Mouse (Mus musculus) olfactory bulb, adult 2 months (tissue): ENCODE measurements around the gene Ppp1r3c.

Experiments used
- CTCF ChIP-seq: fragments of 200-500 bp; IDR thresholded peaks from 2 replicates; pipeline ENCODE4 v1.5.1; 2012; ENCODE audit warnings: low read depth, mild to moderate bottlenecking, low read length, moderate library complexity; ENCODE audit not compliant: insufficient read depth
- POLR2A ChIP-seq: fragments of 200-500 bp; IDR thresholded peaks from 2 replicates; pipeline ENCODE4 v1.6.1; 2012; ENCODE audit warnings: mild to moderate bottlenecking, low read depth, low read length, moderate library complexity; ENCODE audit not compliant: insufficient read depth

DNA sequence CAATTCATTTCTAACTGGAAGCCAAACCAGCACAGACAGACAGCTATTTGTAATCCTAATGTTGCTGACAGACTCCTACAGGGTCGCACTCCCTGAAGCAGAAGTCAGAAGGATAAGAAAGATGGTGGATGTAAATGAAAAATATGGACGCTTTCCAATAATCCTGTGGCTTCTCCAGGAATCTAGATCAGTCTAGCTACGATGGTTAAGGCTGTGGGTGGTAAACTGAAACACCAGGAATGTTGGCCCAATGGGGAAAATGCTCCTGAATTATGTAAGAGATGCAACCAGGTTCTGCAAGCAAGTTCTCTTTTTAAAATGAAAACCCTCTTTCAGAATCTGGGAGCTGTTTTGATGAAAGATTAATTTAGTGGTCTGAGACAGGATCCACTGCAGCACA is 35.1 kb downstream of the Ppp1r3c start:
- TF ChIP-seq CTCF: no peak
- TF ChIP-seq POLR2A: no peak
